Mouse (Mus musculus): ENCODE data around the gene Nwd1.
"Not testable (repeated sequence)": the region's sequence is repeated elsewhere in the genome, so short reads cannot be mapped to it uniquely, and the experiment has no call there.

Gene Nwd1

DNA sequence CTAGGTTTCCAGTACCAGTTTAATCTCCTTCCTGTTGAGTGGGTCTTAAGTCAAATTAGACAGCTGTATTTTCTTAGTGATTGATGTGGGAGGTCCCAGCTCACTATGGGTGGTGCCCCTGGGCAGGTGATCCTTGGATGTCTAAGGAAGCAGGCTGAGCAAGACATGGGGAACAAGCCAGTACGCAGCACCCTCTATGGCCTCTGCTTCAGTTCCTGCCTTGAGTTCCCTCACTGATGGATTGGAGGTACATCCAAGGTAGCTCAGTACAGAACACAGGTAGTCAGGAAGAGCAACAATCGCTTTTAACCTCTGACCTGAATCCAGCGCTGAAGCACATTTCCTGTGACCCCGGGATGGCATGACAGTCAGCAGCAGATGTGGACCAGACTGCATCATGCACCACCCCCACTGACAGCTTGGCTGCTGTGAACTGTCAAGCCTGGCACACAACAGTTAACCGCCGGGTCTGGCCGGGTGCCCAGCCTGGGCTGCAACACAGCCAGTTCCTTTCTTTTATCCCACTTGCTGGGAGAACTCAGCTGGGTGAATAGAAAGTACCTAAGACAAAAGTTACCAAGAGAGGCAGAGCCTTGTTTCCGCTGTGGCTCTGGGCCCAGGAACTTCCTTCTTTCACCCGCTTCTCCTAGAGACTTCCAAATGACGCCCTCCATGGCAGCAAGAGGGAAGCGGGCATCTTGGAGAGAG, at the start of gene Nwd1:
TSS of gene Nwd1 (plus strand) at position 652 of the 708 bp plus-strand sequence.
- DNase-seq (ENCODE audit: low read depth, low spot score) = peak; percentile 39

DNA sequence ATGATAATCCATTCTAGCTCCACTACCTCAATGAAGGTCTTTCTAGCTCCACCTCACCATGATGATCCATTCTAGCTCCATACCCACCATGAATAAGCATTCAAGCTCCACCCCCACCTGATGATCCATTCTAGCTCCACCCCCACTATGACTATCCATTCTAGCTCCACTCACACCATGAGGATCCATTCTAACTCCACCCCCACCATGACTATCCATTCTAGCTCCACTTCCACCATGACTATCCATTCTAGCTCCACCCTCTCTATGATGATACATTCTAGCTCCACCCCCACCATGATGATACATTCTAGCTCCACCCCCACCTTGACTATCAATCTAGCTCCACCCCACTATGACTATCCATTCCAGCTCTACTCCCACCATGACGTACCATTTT, 3.6 kb upstream of the Nwd1 start:
- no peak for DNase-seq (ENCODE audit: low read depth, low spot score)

DNA sequence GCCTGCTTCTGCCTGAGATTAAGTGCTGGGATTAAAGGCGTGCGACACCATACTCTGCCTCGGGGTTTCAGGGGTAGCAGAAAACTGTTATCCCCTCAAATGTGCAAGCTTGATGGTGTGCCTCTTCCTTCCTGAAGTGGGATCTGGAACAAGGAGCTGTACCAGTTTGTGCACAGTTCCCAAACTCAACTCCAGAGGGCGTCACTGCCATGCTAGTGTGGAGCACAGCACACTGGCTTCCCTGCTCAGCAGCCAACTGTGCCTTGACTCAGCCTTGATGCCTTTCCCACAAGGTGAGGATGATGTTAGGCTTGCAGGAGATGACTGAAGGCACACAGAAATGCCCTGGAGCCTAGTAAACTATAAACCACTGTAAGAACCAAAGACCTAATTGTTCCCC, 1.9 kb upstream of the Nwd1 start:
- DNase-seq (ENCODE audit: low read depth, low spot score) = no peak

DNA sequence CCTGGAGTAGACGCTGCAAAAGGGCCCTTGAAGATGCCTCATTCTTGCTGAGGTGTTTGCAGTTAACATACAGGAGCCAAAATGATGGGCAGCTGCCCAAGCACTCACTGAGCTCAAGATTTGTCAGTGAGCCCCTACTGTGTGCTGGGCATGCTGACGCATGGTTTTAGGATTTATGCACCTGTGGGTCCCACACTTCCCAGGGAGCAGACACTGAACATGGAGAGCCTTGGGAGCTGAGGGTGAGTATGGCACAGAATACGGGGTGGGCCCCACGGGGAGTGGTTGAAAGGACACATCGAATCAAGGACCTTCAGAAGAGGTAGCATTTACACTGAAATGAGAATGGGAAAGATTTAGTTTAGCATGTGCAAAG, 245 bp downstream of the Nwd1 start:
- DNase-seq (ENCODE audit: low read depth, low spot score) = no peak

DNA sequence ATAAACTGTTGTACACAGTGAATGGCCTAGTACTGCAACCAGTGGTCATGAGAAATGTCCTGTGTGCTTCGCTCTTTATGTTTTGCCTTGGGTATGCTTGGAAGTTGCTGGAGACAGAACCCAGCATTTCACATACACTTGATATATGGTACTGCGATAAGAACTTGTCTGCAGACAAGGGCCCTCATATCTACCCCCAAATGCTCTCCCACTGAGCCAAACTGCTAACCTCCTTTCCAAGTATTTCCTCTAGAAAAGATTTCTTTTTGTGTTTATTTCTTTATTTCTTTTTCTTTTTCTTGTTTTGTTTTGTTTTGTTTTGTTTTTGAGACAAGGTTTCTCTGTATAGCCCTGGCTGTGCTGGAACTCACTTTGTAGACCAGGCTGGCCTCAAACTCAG, 4.2 kb downstream of the Nwd1 start:
- DNase-seq (ENCODE audit: low read depth, low spot score) = no peak

DNA sequence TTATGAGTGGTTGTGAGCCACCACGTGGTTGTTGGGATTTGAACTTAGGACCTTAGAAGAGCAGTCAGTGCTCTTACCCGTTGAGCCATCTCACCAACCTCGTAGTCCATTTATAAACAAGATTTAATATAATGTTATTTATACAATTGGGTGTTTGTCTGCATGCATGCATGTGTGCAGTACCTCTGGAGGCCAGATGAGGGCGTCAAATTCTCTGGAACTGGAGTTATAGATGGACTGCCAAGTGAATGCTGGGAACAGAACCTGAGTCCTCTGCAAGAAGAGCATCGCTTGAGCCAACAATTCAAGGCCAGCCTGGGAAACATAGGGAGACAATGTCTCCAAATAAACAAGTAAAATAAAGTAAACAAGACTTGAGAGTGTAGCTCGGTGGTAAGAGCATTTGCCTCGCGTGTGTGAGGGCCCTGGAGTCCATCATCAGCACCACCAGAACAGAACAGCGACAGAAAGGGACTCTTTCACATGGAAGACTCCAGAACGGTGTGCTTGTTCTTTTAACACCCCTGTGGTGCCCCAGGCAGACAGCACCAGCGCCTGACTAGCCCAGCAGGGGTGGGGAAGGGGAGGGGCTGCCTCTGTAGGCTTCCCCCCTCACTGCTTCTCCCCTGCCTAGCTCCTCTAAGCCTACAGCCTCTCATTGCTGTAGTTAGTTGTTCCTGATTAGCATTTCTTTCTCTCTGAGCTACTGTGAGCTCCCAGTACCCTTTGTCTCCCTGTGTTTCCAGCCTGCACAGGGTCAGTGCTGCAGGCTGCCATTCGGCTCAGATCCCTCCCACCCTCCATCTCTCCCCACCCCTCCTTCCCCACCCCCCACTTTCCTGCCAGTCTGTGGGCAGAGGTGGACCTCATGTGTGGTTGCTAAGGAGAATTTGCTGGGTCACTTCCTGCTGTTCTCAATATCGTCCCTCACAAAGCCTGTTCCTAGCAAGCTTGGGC, 8.3 kb downstream of the Nwd1 start:
- DNase-seq (ENCODE audit: low read depth, low spot score) = no peak

DNA sequence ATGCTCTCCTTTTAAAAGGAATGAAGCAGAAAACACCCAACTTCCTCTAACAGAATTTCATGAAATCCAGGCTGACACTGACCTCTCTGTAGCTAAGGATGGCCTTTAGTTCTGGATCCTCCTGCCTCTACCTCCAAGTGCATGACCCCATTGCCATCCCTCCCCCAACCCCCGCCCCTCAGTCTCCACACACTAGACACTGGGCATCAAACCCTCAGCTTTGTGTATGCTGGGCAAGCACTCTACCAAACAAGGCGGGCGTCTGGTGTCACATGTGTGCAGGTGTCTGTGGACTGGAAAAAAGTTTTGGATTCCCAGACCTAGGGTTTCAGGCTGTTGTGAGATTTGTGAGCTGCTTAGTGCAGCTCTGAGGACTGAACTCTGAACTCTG, 9.0 kb downstream of the Nwd1 start:
- DNase-seq (ENCODE audit: low read depth, low spot score) = no peak

DNA sequence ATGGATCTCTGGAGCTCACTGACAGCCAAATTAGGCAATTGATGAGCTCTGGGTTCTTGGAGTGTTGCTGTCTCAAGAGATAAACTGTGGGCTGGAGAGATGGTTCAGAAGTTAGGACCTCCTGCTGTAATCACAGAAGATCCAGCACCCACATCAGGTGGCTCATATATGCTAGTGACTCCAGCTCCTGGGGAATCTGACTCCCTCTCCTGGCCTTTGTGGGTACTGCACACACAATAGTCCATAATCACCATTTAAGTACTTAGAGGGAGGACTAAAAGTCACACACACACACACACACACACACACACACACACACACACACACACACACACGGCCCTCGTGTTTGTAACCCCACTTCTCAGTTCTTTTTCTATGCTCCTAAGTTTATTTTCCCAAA, 13.5 kb downstream of the Nwd1 start:
- no peak for DNase-seq (ENCODE audit: low read depth, low spot score)

DNA sequence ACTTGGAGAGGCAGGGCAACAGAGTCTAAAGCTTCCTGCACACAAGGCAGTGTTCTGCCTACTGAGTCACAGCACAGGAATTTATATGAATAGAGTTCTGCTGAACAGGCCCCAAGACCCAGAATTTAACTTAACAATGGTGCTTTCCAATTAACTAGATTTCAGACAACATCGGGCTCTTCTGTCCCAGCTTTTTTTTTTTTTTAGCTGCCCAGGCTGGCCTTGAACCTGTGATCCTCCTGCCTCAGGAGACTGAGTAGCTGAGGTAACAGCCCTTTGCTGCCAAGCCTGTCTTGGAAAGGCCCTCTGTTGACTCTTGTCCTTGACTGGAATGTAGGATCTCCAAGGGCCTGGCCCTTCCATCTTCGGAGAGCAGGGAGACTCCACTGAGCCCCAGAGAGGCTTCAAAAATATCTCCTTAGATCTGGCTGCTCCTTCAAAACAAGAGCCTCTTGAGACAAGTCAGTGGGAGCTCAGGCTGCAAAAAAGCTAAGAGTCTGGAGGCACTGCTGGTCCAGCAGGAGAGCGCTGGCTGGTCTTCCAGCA, 17.7 kb downstream of the Nwd1 start:
- DNase-seq (ENCODE audit: low read depth, low spot score) = peak; percentile 26

DNA sequence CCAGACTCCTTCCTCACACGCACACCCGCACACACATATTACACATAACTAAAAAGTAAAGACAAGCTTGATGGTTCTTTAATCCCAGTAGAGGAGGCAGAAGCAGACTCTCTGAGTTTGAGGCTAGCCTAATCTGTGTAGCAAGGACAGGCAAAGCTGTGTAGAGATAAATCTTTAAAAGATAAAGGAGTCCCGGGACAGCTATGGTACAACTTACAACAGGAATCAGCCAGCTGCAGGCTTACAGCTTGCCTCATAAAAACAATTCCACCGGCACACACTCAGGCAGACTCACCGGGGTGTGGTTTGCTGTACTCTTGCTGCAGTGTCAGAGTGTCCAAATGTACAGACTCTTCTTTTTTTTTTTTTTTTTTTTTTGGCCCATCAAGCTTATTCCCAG, 18.2 kb downstream of the Nwd1 start:
- no peak for DNase-seq (ENCODE audit: low read depth, low spot score)

DNA sequence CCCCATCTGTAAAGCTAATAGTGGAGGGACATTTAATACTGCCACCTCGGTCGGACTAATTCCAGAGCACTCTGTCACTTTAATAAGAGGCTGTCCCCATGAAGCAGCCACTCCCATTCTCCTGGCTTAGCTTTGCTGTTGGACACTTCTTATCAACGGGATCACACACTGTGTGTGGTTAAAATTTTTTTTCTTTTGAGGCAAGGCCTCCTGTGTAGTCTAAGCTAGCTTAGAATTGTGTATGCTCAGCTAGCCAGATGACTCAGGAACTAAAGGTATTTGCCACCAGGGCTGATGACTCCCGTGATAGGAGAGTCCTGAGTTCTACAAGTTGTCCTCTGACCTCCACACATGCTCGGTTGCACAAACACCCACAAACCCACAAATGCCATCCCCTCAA, 18.9 kb downstream of the Nwd1 start:
- no peak for DNase-seq (ENCODE audit: low read depth, low spot score)

DNA sequence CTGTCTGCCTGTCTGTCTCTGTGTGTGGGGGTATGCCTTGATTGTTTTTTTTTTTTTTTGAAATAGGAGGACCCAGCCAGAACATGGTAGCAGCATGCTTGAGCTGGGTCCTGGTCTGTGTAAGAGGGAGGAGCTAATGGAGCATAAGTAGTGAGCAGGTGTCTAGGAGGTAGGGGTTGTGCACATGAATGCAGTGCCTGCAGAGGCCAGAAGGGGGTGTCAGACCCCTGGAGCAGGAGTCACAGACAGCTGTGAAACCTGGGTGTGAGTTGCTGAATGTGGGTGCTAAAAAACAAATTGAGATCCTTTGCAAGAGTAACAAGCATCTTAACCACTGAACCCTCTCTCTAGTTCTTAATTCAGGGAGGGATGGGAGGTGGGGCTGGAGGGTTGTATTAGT, 22.4 kb downstream of the Nwd1 start:
- DNase-seq (ENCODE audit: low read depth, low spot score) = no peak

DNA sequence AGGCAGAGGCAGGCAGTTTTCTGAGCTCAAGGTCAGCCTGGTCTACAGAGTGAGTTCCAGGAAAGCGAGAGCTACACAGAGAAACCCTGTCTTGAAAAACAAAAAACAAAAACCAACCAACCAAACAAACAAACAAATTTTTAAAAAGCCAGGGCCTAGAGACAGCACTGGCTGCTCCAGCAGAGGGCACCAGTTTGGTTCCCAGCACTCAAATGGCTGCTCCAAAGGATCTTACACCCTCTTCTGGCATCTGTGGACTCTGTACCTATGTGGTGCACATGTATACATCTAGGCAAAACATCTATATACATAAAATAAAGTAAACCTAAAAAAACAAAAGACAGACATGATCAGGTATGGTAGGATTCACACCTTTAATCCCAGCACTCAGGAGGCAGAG, 26.3 kb downstream of the Nwd1 start:
- DNase-seq (ENCODE audit: low read depth, low spot score) = no peak

DNA sequence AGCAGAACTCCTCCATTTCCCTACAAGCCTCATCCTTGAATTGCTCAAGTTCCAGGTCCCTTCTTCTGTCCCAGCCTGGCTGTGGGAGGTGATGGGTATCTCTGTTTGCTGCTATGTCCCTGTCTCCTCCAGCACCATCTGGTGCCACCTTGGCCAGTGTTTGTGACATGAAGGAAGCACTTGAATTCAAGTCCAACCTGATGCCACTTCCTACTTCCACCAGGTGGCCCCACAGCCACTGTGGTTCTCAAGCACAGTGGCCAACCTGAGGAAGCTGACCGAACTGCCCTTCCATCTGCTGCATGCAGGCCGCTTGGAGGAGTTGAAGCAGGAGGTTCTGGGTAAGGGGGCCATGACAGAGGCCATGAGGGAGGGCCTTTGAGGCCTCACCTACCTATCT, 27.7 kb downstream of the Nwd1 start:
- DNase-seq (ENCODE audit: low read depth, low spot score) = no peak

DNA sequence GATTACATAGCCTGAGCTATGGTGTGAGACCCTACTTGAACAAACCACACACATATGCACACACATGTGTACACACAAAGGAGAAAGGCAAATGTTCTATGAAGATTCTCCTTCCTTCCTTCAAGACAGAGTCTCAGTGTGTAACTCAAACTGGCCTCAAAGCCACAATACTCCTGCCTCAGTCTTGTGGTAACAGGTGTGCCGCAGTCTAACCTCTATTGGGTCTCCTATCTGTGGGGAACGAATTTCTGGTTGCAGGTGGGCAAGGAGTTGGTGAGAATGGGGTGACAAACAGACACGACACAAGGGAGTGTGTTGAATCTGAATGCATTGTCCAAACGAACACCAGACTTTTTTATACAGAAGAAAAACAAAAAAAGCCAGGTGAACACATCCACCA, 29.9 kb downstream of the Nwd1 start:
- DNase-seq (ENCODE audit: low read depth, low spot score) = no peak

DNA sequence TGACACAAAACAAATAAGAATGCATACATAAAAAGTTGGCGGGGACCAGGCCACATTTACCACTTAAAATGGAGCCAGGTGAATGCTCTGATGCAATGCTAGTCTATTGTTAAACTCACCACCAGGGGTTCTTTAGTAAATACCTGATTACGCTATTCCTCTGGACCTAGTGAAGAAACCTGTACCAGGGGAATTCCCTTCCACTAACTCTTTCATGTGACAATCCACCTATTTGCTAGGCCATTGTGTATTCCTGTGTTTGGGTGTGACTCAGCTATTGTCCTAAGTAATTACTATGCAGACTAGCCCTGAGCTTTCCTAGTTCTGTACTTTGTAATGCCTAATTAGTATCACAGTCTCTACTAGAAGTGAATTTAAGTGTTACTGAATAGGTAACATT, 30.3 kb downstream of the Nwd1 start:
- DNase-seq (ENCODE audit: low read depth, low spot score) = not testable (repeated sequence)

DNA sequence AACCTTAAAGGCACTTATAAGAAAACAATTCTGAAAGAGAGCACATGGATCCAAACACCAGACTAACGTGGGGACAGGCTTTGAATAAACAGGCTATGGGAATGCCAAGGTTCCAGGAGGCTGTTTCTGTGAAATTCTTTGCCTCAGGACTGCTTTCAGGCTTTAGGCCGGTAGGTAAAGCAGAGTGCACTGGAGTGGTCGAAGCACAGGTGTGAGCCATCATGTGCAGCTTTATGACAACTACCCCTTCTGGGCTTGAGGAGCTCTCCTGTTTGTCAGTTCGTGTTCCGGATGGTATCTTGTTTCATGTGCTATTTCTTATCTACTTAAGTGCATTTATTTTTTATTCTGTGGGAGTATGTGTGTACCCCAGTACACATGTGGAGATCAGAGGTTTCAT, 30.8 kb downstream of the Nwd1 start:
- DNase-seq (ENCODE audit: low read depth, low spot score) = no peak

DNA sequence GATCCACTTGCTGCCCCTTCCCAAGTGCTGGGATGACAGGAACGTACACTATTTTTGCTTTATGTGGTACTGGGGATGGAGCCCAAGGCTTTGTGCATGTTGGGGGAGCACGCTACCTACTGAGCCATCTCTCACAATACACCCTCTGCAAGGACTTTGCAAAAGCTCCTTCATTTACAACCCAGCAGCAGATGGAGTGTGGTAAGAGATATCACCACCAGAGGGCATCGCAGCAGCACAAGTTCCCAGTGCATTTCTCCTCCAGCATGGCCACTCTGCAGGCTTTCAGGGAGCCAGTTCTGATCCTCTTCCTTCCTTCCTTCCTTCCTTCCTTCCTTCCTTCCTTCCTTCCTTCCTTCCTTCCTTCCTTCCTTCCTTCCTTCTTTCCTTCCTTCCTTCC, 33.6 kb downstream of the Nwd1 start:
- peak; percentile 39 for DNase-seq (ENCODE audit: low read depth, low spot score)

DNA sequence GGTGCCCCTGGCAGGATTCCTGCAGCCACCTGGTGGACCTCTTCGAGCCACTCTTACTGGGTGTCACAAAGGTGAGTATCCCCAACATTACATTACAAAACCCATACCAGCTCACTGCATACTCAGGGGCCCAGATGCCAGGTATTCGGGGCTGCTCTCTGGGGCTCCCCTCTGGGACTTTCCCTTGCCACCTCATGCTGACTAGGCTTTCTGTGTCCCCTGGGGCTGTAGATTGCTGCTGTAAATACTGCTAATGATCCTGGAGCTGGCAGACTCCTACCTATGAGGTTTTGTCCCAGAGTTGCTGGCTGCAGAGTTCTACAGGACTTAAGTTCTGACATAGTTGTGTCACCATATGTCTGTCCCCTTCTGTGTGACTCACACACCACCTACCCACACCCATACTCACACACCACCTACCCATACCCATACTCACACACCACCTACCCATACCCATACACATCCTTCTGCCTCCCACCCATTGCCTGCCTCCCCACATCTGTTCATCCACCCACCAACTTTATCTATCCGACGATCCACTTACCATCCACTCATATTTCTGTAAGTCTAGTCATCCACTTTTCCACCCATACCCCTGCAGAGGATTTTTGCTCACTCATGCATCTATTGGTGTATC, 35.7 kb downstream of the Nwd1 start:
- DNase-seq (ENCODE audit: low read depth, low spot score) = no peak

DNA sequence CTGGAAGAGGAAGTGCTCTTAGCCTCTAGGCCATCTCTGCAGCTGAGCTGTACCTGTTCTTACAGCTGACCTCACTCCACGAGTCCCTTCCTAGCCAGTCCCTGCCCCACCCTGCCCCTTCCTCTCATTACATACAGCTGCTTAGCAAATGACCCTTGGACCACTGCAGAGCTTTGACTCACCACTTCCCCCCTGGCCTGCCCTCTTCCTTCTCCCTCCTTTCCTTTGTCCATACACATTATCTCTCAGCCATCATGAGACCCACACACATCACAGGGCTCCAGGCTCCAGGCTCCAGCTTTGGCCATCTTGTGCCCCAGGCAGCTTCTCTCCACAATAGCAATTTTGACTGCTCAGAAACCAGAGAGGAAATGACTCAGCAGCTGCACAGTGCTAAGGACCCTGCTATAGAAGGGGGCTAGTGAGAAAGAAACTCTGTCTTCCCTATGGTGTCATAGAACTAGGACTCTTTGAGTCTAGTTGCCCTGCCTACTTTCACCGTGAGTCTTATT, 36.6 kb downstream of the Nwd1 start:
- no peak for DNase-seq (ENCODE audit: low read depth, low spot score)

DNA sequence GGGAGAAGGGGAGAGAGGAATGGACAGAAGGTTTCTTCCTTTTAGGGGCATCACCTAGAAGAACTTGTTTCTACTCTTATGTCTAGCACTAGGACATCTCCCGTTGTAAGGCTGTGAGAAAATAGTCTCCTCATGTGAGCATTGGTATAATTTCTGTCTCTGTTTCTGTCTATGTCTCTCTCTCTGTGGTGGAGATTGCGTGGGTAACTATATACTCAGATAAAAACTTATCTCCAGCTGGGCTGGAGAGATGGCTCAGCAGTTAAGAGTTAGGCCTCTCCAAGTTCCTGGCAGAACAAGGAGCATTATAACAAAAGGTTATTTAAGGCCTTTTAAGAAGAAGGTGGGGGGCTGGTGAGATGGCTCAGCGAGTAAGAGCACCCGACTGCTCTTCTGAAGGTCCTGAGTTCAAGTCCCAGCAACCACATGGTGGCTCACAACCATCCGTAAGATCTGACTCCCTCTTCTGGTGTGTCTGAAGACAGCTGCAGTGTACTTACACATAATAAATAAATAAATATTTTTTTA, 37.1 kb downstream of the Nwd1 start:
- not testable (repeated sequence) for DNase-seq (ENCODE audit: low read depth, low spot score)
